Mouse (Mus musculus) intestine, embryonic 14.5 days (tissue): ENCODE data around the gene Klkb1. TPM values are rescaled to one million over a fixed set of nuclear protein-coding genes. Genes with fewer than 3 reads are reported as not detected.

Experiments used
- ATAC-seq: fragments of 200-750 bp; cut with Nextera tagmentation; replicated peaks from 2 replicates; pipeline ENCODE4 v1.8.0; 2017; ENCODE audit warnings: low read depth, moderate number of reproducible peaks, moderate TSS enrichment, moderate library complexity; ENCODE audit not compliant: low FRiP score, low TSS enrichment
- DNase-seq: peaks from one replicate; pipeline ENCODE4 v3.0.0-alpha.2; 2018; ENCODE audit warnings: low spot score
- H3K27ac ChIP-seq: fragments of 300-500 bp; sonication (generic); 2 replicates; pipeline ENCODE4 v1.5.1; 2014; ENCODE audit warnings: low read depth, mild to moderate bottlenecking, control low read depth
- H3K27me3 ChIP-seq: fragments of 300-500 bp; sonication (generic); replicated peaks from 2 replicates; pipeline ENCODE4 v1.6.1; 2014; ENCODE audit warnings: low read length, control low read depth; ENCODE audit not compliant: control insufficient read depth, insufficient read depth
- H3K36me3 ChIP-seq: fragments of 300-500 bp; sonication (generic); 2 replicates; pipeline ENCODE4 v1.6.1; 2014; ENCODE audit warnings: low read length, control low read depth; ENCODE audit not compliant: control insufficient read depth, insufficient read depth
- H3K4me1 ChIP-seq: fragments of 300-500 bp; sonication (generic); replicated peaks from 2 replicates; pipeline ENCODE4 v1.6.1; 2014; ENCODE audit warnings: low read length, control low read depth, mixed read lengths; ENCODE audit not compliant: control insufficient read depth, insufficient read depth
- H3K4me2 ChIP-seq: fragments of 300-500 bp; sonication (generic); 2 replicates; pipeline ENCODE4 v1.6.1; 2014; ENCODE audit warnings: low read length
- H3K4me3 ChIP-seq: fragments of 300-500 bp; sonication (generic); 2 replicates; pipeline ENCODE4 v1.5.1; 2014; ENCODE audit warnings: low read depth, low read length, control low read depth, mixed read lengths
- H3K9ac ChIP-seq: fragments of 300-500 bp; sonication (generic); 2 replicates; pipeline ENCODE4 v1.6.1; 2014; ENCODE audit warnings: mild to moderate bottlenecking, low read length
- H3K9me3 ChIP-seq: fragments of 300-500 bp; sonication (generic); 2 replicates; pipeline ENCODE4 v1.6.1; 2016; ENCODE audit warnings: low read length, control low read depth; ENCODE audit not compliant: control insufficient read depth
- WGBS: fragments of 180-500 bp; shearing (Covaris S2); extraction: QIAGEN DNeasy Blood & Tissue Kit; methylation state at CpG from one replicate; pipeline ENCODE4 v1.1.7; 2014; 5-methylcytosine and 5-hydroxymethylcytosine counted together
- polyA plus RNA-seq: library from polyadenylated mRNA; unstranded; fragments of >200 nt; fragmentation: Nextera tagmentation; extraction: Ambion mirVana; gene quantifications from 2 replicates; pipeline ENCODE4 v1.2.1, GENCODE M21; 2014

Klkb1 gene
- polyA plus RNA-seq, 1 experiment from 2014 or later = not detected

DNA sequence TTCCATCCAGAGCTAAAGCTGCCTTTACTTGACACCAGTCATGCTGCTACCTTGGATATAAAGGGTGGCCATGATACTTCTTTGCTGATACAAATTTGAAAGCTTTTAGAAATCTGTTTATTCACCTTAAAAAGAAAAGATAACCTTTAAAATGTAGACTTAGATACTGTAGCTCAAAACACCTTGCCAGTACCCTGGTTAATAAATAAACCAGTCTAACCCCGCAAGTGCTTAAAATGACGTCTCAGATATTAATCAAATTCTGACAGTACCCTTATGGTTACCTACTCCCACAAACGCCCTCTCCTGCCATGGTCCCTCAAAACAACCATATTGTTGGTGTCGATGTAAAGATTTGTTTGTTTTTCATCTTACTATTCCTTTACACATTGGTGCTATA is 29.5 kb upstream of the Klkb1 start:
- H3K4me2 ChIP-seq = no peak overlapping the region
- H3K9me3 ChIP-seq = no peaks in the 10 kb centered on the region
- DNase-seq (no peak), ATAC-seq (no peak)
- H3K27me3 ChIP-seq = no peaks in the 10 kb centered on the region
- 0 out of 2 replicates have a peak, but pooled peaks cover 5% of the 10 kb centered on the region for H3K4me1 ChIP-seq
- H3K9ac ChIP-seq = no peak overlapping the region
- H3K4me3 ChIP-seq = no peak overlapping the region
- H3K27ac ChIP-seq = no peak overlapping the region
- WGBS = 68% methylated on average over 4 of the region's 4 CpGs
- H3K36me3 ChIP-seq = no peaks in the 10 kb centered on the region

DNA sequence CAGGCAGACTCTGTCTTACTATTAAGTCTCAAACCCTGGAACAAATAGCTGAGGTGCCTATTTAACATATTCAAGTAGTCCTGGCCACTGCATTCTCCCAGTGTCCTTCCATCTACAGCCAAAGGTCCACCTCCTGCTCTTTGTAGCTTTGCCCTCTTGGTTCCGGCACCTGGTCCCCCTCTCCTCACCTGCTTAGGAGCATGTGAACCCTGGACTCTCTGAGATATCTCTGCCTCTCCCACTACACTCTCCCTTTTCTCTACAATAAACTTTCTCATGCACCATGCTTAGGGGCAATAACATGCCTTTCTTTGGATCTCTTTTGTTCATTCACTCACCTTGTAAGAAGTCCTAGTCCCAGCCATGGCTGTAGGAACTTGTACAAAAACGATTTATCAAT is 26.7 kb upstream of the Klkb1 start:
- Histone ChIP-seq H3K4me3 (no peak overlapping the region), H3K4me1 (0 out of 2 replicates have a peak, but pooled peaks cover 5% of the 10 kb centered on the region), H3K36me3 (no peaks in the 10 kb centered on the region), H3K9ac (no peak overlapping the region), H3K27me3 (no peaks in the 10 kb centered on the region), H3K27ac (no peak overlapping the region), H3K9me3 (no peaks in the 10 kb centered on the region), H3K4me2 (no peak overlapping the region)
- no peak for DNase-seq
- no peak for ATAC-seq
- WGBS = 75% methylated on average over 2 of the region's 2 CpGs

DNA sequence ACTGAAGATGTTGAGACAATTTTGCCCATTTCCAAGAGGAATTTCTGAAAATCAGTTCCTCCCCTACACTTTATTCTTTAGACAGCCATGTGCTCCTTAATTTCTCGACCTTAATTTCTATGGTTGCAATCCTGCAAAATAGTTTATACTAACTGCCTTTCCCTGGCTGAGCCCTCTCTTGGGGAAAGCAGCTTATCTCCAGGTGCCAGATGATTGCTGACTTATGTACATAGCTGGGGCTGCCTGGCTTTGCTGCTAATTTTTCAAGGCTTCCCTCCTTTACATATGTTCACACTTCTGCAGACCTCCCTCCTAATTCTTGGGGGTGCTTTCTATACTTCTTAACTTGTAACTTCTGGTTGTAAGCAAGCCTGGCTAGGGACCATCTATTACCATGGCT is 26.3 kb upstream of the Klkb1 start:
- no peak overlapping the region for H3K9ac ChIP-seq
- H3K27me3 ChIP-seq = no peaks in the 10 kb centered on the region
- DNase-seq (no peak), ATAC-seq (no peak)
- 0 out of 2 replicates have a peak, but pooled peaks cover 5% of the 10 kb centered on the region for H3K4me1 ChIP-seq
- H3K36me3 ChIP-seq = no peaks in the 10 kb centered on the region
- no peak overlapping the region for H3K4me3 ChIP-seq
- H3K4me2 ChIP-seq = no peak overlapping the region
- 36% methylated on average over 1 of the region's 1 CpGs for WGBS
- no peak overlapping the region for H3K27ac ChIP-seq
- H3K9me3 ChIP-seq = no peaks in the 10 kb centered on the region

DNA sequence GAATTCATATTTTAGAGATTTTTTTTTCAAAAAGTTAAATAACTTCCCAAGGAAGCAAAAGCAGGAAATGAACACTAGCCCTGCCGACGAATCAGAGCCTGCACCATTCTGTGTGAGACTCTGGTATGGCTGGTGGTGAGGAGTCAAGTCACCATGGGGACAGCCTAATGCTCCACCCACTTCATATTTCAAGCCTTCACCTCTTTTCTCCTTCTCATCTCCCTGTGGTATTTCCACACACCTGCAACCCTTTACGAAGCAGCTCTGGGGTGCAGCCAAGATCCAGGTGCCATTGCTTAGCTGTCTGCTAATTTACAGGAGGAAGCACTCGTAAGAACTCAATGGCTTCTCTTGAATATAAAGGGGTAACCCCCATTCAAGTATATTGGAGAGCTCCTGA is 16.3 kb upstream of the Klkb1 start:
- no peak overlapping the region for H3K4me2 ChIP-seq
- ATAC-seq = no peak
- 80% methylated on average over 4 of the region's 4 CpGs for WGBS

DNA sequence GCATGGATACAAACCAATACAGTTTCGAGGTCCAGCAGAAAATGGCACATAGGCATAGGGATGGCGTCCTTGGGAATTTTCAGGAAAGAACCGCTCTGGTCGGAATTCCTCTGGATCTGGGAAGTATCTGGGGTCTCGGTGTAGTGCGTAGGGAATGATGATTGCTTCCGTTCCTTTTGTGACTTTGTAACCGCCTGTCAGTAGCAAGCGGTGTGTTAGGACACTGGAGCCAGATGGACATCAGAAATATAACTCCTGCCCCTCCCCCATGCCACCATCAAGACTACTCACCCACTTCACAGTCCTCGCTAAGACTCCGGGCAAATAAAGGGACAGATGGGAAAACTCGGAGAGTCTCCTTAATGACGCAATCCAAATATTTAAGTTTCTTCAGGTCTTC is 13.7 kb upstream of the Klkb1 start, which contains the start of gene Gm45753:
Gm45753 (minus strand) TSS at position 101 of the 400 bp plus-strand sequence.
- no peak within 1 kb of the TSS for H3K4me3 ChIP-seq
- H3K27me3 ChIP-seq = no peaks in the 10 kb centered on the region
- no peaks in the 10 kb centered on the region for H3K36me3 ChIP-seq
- no peak within 1 kb of the TSS for H3K9ac ChIP-seq
- 82% methylated on average over 13 of the region's 13 CpGs for WGBS
- H3K27ac ChIP-seq = no peak within 1 kb of the TSS
- no peaks in the 10 kb centered on the region for H3K4me1 ChIP-seq
- ATAC-seq (no peak), DNase-seq (no peak)
- no peaks in the 10 kb centered on the region for H3K9me3 ChIP-seq
- H3K4me2 ChIP-seq = no peak within 1 kb of the TSS

More for the DNA sequence above, 16.3 kb upstream of the Klkb1 start:
- Histone ChIP-seq H3K27ac (no peak overlapping the region), H3K9ac (no peak overlapping the region), H3K9me3 (no peaks in the 10 kb centered on the region), H3K4me3 (no peak overlapping the region), H3K27me3 (no peaks in the 10 kb centered on the region), H3K36me3 (no peaks in the 10 kb centered on the region), H3K4me1 (no peaks in the 10 kb centered on the region)
- DNase-seq = no peak

DNA sequence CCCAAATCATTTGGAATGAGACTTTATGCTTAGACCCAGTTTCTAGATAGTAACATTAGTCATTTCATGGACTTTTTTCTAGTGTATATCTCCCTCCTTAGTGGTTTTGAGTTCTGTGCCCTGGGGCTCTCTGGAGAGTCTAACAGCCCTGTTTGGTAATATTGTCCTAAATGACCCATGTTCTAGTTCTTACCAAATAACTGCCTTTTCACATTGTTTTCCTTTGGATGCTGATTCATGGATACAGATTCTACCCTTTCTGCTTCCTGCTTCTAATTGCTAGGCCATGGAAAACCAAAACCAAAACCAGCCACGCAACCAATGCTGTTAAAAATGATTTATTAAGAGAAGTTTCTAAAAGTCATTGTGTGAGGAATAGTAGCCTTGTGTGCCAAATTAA is 10.8 kb upstream of the Klkb1 start:
- WGBS = 88% methylated on average over 1 of the region's 1 CpGs
- Histone ChIP-seq H3K27ac (no peak overlapping the region), H3K4me1 (no peaks in the 10 kb centered on the region), H3K4me3 (no peak overlapping the region), H3K4me2 (no peak overlapping the region), H3K9me3 (no peaks in the 10 kb centered on the region), H3K36me3 (no peaks in the 10 kb centered on the region), H3K9ac (no peak overlapping the region), H3K27me3 (no peaks in the 10 kb centered on the region)
- DNase-seq (no peak), ATAC-seq (no peak)

DNA sequence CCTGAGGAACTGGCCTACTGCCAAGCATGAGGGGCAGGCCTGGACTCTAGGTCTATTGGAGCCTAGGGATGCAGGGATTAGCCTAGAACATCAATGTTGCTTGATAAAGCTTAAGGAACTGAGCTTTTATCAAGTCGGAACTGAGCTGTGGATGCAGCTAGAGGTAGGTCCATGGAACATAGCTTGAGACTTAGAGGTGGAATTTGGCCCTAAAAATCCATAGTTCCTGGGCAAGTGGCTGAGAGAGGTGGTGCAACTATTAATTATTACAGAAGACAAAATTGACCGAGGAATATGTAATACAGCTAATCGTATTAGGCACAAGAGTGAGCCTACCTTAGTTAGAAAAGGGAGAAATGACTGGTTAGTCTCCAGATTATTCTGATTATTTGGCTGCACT is 9.7 kb upstream of the Klkb1 start:
- no peaks in the 10 kb centered on the region for H3K9me3 ChIP-seq
- no peak for DNase-seq
- no peaks in the 10 kb centered on the region for H3K4me1 ChIP-seq
- H3K27me3 ChIP-seq = no peaks in the 10 kb centered on the region
- no peak overlapping the region for H3K27ac ChIP-seq
- H3K4me2 ChIP-seq = no peak overlapping the region
- no peaks in the 10 kb centered on the region for H3K36me3 ChIP-seq
- 88% methylated on average over 3 of the region's 3 CpGs for WGBS
- H3K4me3 ChIP-seq = no peak overlapping the region
- ATAC-seq = no peak
- no peak overlapping the region for H3K9ac ChIP-seq

DNA sequence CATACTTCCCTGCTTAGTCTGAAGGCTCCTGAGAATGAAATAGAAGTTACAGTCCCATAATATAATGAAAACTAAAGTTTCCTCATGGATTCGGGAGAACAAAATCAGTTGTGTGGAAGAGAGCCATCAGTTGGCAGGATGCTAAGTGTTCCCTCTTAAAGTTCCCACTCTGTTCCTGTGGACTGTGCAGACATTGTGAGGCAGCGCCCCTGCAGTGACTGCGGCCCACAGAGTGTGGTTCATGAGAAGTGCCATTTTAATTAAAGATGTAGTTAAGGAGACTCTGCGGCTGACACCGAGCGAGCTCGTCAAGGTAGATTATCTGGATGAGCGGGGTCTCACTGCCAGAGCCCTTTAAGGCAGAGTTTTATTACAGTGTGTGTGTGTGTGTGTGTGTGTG is 7.7 kb upstream of the Klkb1 start:
- H3K36me3 ChIP-seq = no peaks in the 10 kb centered on the region
- H3K4me1 ChIP-seq = no peaks in the 10 kb centered on the region
- H3K4me3 ChIP-seq = no peak overlapping the region
- H3K27ac ChIP-seq = no peak overlapping the region
- H3K9me3 ChIP-seq = no peaks in the 10 kb centered on the region
- WGBS = 73% methylated on average over 8 of the region's 8 CpGs
- DNase-seq = no peak
- ATAC-seq = no peak
- no peak overlapping the region for H3K9ac ChIP-seq
- no peak overlapping the region for H3K4me2 ChIP-seq
- no peaks in the 10 kb centered on the region for H3K27me3 ChIP-seq

DNA sequence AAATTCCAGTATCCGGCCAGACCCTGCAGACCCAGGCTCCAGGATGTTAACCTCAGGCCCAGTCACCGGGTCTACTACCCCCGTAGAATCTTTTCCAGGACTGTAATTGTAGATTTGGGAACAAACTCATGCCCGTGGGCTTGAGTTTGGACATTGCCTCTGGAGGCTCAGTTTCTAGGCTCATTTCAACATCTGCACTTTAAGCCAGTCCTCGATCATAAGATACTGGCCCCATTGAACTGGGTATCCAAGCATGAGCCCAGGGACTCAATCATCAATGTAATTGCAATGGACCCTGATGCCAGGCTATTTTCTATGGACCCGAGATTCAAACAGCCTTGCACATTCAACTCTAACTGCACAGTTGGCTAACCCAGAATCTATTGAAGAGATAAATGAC is 617 bp upstream of the Klkb1 start:
- H3K27ac ChIP-seq = no peak overlapping the region
- H3K36me3 ChIP-seq = no peaks in the 10 kb centered on the region
- ATAC-seq (no peak), DNase-seq (no peak)
- no peak overlapping the region for H3K4me3 ChIP-seq
- 0 out of 2 replicates have a peak, but pooled peaks cover 2% of the 10 kb centered on the region for H3K9me3 ChIP-seq
- 90% methylated on average over 6 of the region's 6 CpGs for WGBS
- no peaks in the 10 kb centered on the region for H3K4me1 ChIP-seq
- H3K4me2 ChIP-seq = no peak overlapping the region
- no peaks in the 10 kb centered on the region for H3K27me3 ChIP-seq
- no peak overlapping the region for H3K9ac ChIP-seq
